Mouse (Mus musculus) kidney, postnatal 0 days (tissue): ENCODE results near the gene Tenm4. TPM values are rescaled to one million over a fixed set of nuclear protein-coding genes. Genes with fewer than 3 reads are reported as not detected.

Experiments used
- ATAC-seq: fragments of 200-750 bp; cut with Nextera tagmentation; replicated peaks from 2 replicates; pipeline ENCODE4 v1.8.0; 2017; ENCODE audit warnings: low read depth, moderate number of reproducible peaks, moderate TSS enrichment, moderate library complexity; ENCODE audit not compliant: low FRiP score
- DNase-seq: peaks from one replicate; pipeline ENCODE4 v3.0.0-alpha.2; 2016; ENCODE audit warnings: low spot score
- H3K27ac ChIP-seq: fragments of 300-500 bp; sonication (generic); 2 replicates; pipeline ENCODE4 v1.5.1; 2014; ENCODE audit warnings: mild to moderate bottlenecking
- H3K27me3 ChIP-seq: fragments of 300-500 bp; sonication (generic); 2 replicates; pipeline ENCODE4 v1.6.1; 2014; ENCODE audit warnings: low read length, mixed read lengths; ENCODE audit not compliant: insufficient read depth
- H3K36me3 ChIP-seq: fragments of 300-500 bp; sonication (generic); 2 replicates; pipeline ENCODE4 v1.6.1; 2014; ENCODE audit warnings: low read length, mixed read lengths; ENCODE audit not compliant: insufficient read depth
- H3K4me1 ChIP-seq: fragments of 300-500 bp; sonication (generic); replicated peaks from 2 replicates; pipeline ENCODE4 v1.6.1; 2014; ENCODE audit warnings: antibody characterized with exemption, low read length, mixed read lengths; ENCODE audit not compliant: insufficient read depth
- H3K4me2 ChIP-seq: fragments of 300-500 bp; sonication (generic); 2 replicates; pipeline ENCODE4 v1.6.1; 2014; ENCODE audit warnings: mild to moderate bottlenecking, low read length, moderate library complexity, mixed read lengths
- H3K4me3 ChIP-seq: fragments of 300-500 bp; sonication (generic); replicated peaks from 2 replicates; pipeline ENCODE4 v1.5.1; 2014; ENCODE audit warnings: low read depth, low read length
- H3K9ac ChIP-seq: fragments of 300-500 bp; sonication (generic); 2 replicates; pipeline ENCODE4 v1.6.1; 2014; ENCODE audit warnings: low read depth, low read length
- H3K9me3 ChIP-seq: fragments of 300-500 bp; sonication (generic); replicated peaks from 2 replicates; pipeline ENCODE4 v1.6.1; 2016; ENCODE audit warnings: low read length, inconsistent platforms, mixed read lengths
- CTCF ChIP-seq: IDR thresholded peaks from 2 replicates; pipeline ENCODE4 v1.5.1; 2016; ENCODE audit warnings: antibody characterized with exemption, low read depth, mild to moderate bottlenecking, moderate library complexity
- WGBS: fragments of 180-500 bp; shearing (Covaris S2); extraction: QIAGEN DNeasy Blood & Tissue Kit; methylation state at CpG from one replicate; pipeline ENCODE4 v1.1.7; 2014; 5-methylcytosine and 5-hydroxymethylcytosine counted together
- polyA plus RNA-seq: library from polyadenylated mRNA; unstranded; fragments of >200 nt; fragmentation: Nextera tagmentation; extraction: Ambion mirVana; gene quantifications from 2 replicates; pipeline ENCODE4 v1.2.1, GENCODE M21; 2015

The Tenm4 gene
- polyA plus RNA-seq, 1 experiment from 2014 or later = 22.6 TPM

- under 1% methylated on average over 60 of the region's 75 CpGs for WGBS
- Histone ChIP-seq H3K27me3 (no peaks in the 10 kb centered on the region), H3K9me3 (no peaks in the 10 kb centered on the region), H3K4me3 (peak overlapping the region; percentile 72), H3K27ac (peak overlapping the region; percentile 75), H3K4me1 (0 out of 2 replicates have a peak, but pooled peaks cover 10% of the 10 kb centered on the region), H3K9ac (peak overlapping the region; percentile 75), H3K4me2 (peak overlapping the region; percentile 97), H3K36me3 (no peaks in the 10 kb centered on the region)
- ATAC-seq (peak; percentile 41), DNase-seq (peak; percentile 61)
- TF ChIP-seq CTCF = peak; percentile 37; the same call in 1 of the 2 replicates
Measured at GRCm38 (mm10) chr7:96209783-96210524, 38.9 kb downstream of the Tenm4 start.

DNA sequence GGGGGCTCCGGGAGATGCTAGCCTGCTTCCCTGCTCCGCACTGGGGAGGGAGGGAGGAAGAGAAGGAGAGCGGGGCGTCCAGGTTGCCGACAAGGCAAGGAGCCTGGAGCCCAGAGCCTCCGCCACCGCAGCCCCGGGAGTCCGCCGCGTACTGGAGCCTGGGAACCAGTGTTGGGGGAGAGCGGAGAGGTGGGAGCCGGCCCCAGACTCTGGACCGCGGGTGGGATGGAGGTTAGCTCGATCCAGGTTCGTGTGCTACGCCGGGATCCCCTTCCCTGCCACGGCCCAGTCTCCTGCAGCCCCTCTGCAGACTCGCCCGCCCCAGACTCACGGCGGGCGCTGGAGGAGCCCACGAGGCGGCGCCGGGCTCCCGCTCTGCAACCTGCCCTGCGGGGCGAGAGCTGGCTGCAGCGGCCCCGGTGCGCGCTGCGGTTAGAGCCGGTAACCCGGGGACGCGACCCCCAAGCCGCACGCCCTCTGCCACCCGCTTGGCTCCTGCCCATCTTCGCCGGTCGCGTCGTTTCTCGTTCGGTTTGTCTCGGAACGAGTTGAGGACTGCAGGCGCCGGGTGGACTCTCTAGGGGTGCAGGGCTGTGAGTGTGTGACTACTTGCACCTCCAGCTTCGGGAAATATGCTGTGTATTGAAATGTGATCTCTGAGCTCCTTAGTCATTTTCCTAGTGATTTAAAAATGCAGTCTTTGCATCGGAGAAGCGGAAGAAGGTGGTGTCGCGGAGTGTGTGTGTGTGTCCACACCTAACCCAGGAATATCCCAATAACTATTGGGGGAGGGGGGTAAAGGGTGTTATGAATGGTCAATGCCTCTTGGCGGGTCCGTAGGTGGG is 39.7 kb downstream of the Tenm4 start:
- peak; percentile 27; the same call in 1 of the 2 replicates for ATAC-seq
- peak; percentile 74 for DNase-seq
- Histone ChIP-seq H3K4me2 (peak overlapping the region; percentile 97), H3K9me3 (no peaks in the 10 kb centered on the region), H3K27me3 (no peaks in the 10 kb centered on the region), H3K4me3 (peak overlapping the region; percentile 72), H3K36me3 (no peaks in the 10 kb centered on the region), H3K9ac (peak overlapping the region; percentile 75), H3K4me1 (0 out of 2 replicates have a peak, but pooled peaks cover 10% of the 10 kb centered on the region), H3K27ac (peak overlapping the region; percentile 75)
- WGBS = under 1% methylated on average over 62 of the region's 62 CpGs
- peak; percentile 59 for TF ChIP-seq CTCF

DNA sequence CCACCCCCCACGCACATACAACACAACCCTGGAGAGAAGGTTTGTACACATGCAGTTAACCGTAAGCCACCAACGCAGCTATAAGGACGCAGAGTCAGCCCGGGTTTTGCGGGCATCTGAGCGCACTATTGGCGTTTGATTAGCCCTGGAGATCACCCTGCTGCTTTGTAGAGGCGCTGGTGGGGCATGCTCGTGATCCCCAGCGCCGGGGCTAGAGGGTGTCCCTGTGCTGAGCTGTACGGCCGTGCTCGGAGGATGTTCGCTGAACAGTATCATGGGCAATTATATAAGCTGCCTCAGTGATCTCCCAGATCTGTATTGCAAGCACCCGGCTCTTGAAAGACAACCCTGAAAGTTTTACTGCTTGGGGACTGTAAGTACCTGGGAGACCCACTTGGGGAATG is 40.6 kb downstream of the Tenm4 start:
- H3K36me3 ChIP-seq = no peaks in the 10 kb centered on the region

GRCm38 (mm10) chr7:96212224-96212591 is 41.2 kb downstream of the Tenm4 start:
- WGBS = under 1% methylated on average over 9 of the region's 9 CpGs
- peaks cover 15% of the 10 kb centered on the region for H3K4me1 ChIP-seq
- no peaks in the 10 kb centered on the region for H3K36me3 ChIP-seq
- no peak for TF ChIP-seq CTCF
- peak overlapping the region; percentile 97 for H3K4me2 ChIP-seq
- peak overlapping the region; percentile 72 for H3K4me3 ChIP-seq
- DNase-seq (no peak), ATAC-seq (no peak)
- no peaks in the 10 kb centered on the region for H3K9me3 ChIP-seq
- H3K27ac ChIP-seq = peak overlapping the region; percentile 90
- H3K27me3 ChIP-seq = no peaks in the 10 kb centered on the region
- H3K9ac ChIP-seq = peak overlapping the region; percentile 75

More for the DNA sequence above, 40.6 kb downstream of the Tenm4 start:
- no peak overlapping the region for H3K27ac ChIP-seq
- no peak for TF ChIP-seq CTCF
- peaks cover 15% of the 10 kb centered on the region for H3K4me1 ChIP-seq
- H3K9ac ChIP-seq = peak overlapping the region; percentile 75
- peak; percentile 24 for DNase-seq
- H3K27me3 ChIP-seq = no peaks in the 10 kb centered on the region
- no peak for ATAC-seq
- H3K4me2 ChIP-seq = peak overlapping the region; percentile 97
- H3K9me3 ChIP-seq = no peaks in the 10 kb centered on the region
- WGBS = 0% methylated on average over 17 of the region's 17 CpGs
- peak overlapping the region; percentile 72 for H3K4me3 ChIP-seq

DNA sequence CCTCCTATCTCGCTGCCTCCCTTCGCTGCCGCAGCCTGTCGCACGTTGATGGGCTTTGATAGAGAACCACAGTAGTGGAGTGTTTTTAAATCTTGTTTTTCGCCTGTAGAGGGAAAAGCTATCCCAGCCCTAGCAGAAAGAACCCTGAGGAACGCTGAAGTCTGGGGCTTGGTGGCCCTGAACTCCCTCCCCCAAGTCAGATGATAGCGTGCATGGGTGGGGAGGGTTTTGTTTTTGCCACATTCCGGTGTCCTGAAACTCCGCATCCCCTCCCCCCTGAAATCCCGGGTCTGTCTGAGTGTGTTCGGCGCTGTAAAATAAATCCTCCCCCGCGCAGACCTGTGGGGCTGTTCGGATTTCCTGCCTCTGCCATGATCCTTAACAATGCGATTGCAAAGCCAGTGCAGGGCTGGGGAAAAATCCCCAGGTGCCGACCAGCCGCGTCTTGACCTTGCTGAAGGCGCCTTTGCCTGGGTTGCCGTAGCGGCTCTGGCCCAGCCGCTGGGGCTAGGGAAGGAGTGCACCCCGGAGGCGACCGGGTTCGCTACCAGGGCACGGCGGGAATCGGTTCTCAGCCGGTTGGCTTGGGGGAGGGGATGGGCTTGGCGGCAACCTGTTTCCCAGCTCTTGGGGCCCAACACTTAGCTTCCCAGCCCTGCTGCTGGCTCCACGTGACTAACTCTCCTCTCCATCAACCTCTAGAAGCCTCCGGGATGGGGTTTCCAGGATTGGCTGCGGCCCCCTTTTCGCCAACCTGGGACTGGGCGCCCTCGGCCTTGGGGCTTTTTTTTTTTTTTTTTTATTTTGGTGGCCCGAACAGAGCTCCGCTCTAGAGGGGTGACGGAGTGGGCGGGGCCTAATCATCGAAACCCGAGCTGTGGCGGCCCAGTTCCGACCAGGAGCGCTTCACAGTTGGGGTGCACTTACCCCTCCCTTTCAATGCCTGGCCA is 41.8 kb downstream of the Tenm4 start:
- WGBS = under 1% methylated on average over 47 of the region's 48 CpGs
- Histone ChIP-seq H3K27ac (peak overlapping the region; percentile 90), H3K9me3 (no peaks in the 10 kb centered on the region), H3K4me1 (peaks cover 15% of the 10 kb centered on the region), H3K4me3 (peak overlapping the region; percentile 72), H3K27me3 (no peaks in the 10 kb centered on the region), H3K36me3 (no peaks in the 10 kb centered on the region), H3K9ac (peak overlapping the region; percentile 75), H3K4me2 (peak overlapping the region; percentile 97)
- DNase-seq = peak; percentile 88
- ATAC-seq = peak; percentile 70
- TF ChIP-seq CTCF = peak; percentile 40
